9 mouse cellular contexts compared by ENCODE assay signal in the genomic region with DNA sequence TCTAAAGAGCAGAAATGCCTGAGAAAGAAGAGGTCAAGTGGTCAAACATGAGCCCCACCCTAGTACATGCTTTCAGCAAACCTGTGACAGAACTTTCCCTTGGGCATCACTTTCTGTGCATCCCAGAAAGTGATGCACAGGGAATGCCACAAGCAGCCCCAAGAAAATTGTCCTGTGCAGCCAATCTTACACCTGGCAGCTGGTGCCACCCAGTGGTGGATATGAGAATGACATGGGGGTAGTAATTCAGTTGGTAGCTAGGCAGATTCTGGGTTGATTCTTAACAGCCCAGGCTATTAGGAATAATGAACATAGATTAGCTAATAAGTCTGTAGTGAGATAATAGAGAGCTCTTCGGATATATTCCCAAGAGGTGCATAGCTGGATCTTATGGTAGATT.
DNase-seq lines count a peak whose midpoint lies in the region; ATAC-seq and TF ChIP-seq lines count a peak whose summit lies in the region.
"Had no signal": no experiment of that assay in that cellular context is flagged by ENCODE, and none has a peak within 500 bp of the region (broad histone marks: within the 10 kb centered on the region; RNA-seq: fewer than 3 reads in every experiment).

No protein-coding gene starts in this region.

- H3K36me3 ChIP-seq in hindbrain, embryonic 11.5 days (ENCODE audit: control insufficient read depth, insufficient read depth, low read length), result no peaks in the 10 kb centered on the region
- no peaks in the 10 kb centered on the region for H3K36me3 ChIP-seq in hindbrain, embryonic 12.5 days
- H3K36me3 ChIP-seq in testis, adult 2 months (ENCODE audit: control insufficient read depth, insufficient read depth, low read length), result no peaks in the 10 kb centered on the region
- H3K36me3 ChIP-seq: neural tube, embryonic 12.5 days had no signal

- H3K4me1 ChIP-seq in hindbrain, embryonic 11.5 days (replicated peaks; ENCODE audit: control insufficient read depth, insufficient read depth, low read length), result no peaks in the 10 kb centered on the region
- H3K4me1 ChIP-seq in hindbrain, embryonic 12.5 days, result no peaks in the 10 kb centered on the region
- H3K4me1 ChIP-seq in bone marrow macrophage, adult 2 months (ENCODE audit: control insufficient read depth, insufficient read depth, low read length), result peaks cover 11% of the 10 kb centered on the region
- peaks cover 7% of the 10 kb centered on the region for H3K4me1 ChIP-seq in embryonic fibroblast, embryonic 13.5 days (ENCODE audit: control insufficient read depth, insufficient read depth, low read length)
- H3K4me1 ChIP-seq in testis, adult 2 months (ENCODE audit: control insufficient read depth, insufficient read depth, low read length), result no peaks in the 10 kb centered on the region
- H3K4me1 ChIP-seq: neural tube, embryonic 12.5 days had no signal

- WGBS in hindbrain, embryonic 11.5 days, result 3% methylated on average over 1 of the region's 1 CpGs
- 13% methylated on average over 1 of the region's 1 CpGs for WGBS in hindbrain, embryonic 12.5 days

- no peak overlapping the region for H3K4me2 ChIP-seq in hindbrain, embryonic 11.5 days (replicated peaks; ENCODE audit: low read depth, low read length)
- no peak overlapping the region for H3K4me2 ChIP-seq in hindbrain, embryonic 12.5 days (replicated peaks)
- H3K4me2 ChIP-seq: neural tube, embryonic 12.5 days had no signal

- peak; percentile 74; the same call in 1 of the 2 replicates for TF ChIP-seq CTCF in bone marrow macrophage, adult 2 months (IDR thresholded peaks at IDR 0.05; ENCODE audit: low read depth, low read length)
- peak; percentile 57; the same call in 1 of the 2 replicates for TF ChIP-seq CTCF in embryonic fibroblast, embryonic 13.5 days (IDR thresholded peaks at IDR 0.05; ENCODE audit: borderline replicate concordance, insufficient read depth, low read length)
- TF ChIP-seq CTCF in left cerebral cortex, adult 2 months (IDR thresholded peaks at IDR 0.05), result peak; percentile 98
- TF ChIP-seq CTCF in testis, adult 2 months (IDR thresholded peaks at IDR 0.05; ENCODE audit: control insufficient read depth, insufficient read depth, insufficient replicate concordance, low read depth, low read length), result peak; percentile 68; the same call in 1 of the 2 replicates

- H3K27me3 ChIP-seq in hindbrain, embryonic 11.5 days (ENCODE audit: control insufficient read depth, insufficient read depth, low read length), result no peaks in the 10 kb centered on the region
- H3K27me3 ChIP-seq in hindbrain, embryonic 12.5 days, result no peaks in the 10 kb centered on the region
- no peaks in the 10 kb centered on the region for H3K27me3 ChIP-seq in testis, adult 2 months (ENCODE audit: control insufficient read depth, insufficient read depth, low read length)
- H3K27me3 ChIP-seq: neural tube, embryonic 12.5 days had no signal

- intact Hi-C loops in left cerebral cortex, adult 2 months (cut with DNase I), result loop anchor here (5.0 kb wide), 1 partner anchor 606 kb away; no protein-coding TSS in a partner anchor

- H3K9ac ChIP-seq in hindbrain, embryonic 11.5 days (ENCODE audit: low read depth, low read length), result no peak overlapping the region
- H3K9ac ChIP-seq in hindbrain, embryonic 12.5 days, result no peak overlapping the region
- H3K9ac ChIP-seq: neural tube, embryonic 12.5 days had no signal

- TF ChIP-seq POLR2A in bone marrow macrophage, adult 2 months (IDR thresholded peaks at IDR 0.05; ENCODE audit: borderline replicate concordance, low read depth, low read length), result no peak
- no peak for TF ChIP-seq POLR2A in embryonic fibroblast, embryonic 13.5 days (IDR thresholded peaks at IDR 0.05; ENCODE audit: low read depth, low read length)
- TF ChIP-seq POLR2A in testis, adult 2 months (IDR thresholded peaks at IDR 0.05; ENCODE audit: control insufficient read depth, low read depth, low read length), result no peak

- no peaks in the 10 kb centered on the region for H3K9me3 ChIP-seq in hindbrain, embryonic 11.5 days (ENCODE audit: control insufficient read depth, low read length)
- H3K9me3 ChIP-seq in hindbrain, embryonic 12.5 days (replicated peaks), result no peaks in the 10 kb centered on the region
- H3K9me3 ChIP-seq: neural tube, embryonic 12.5 days had no signal

- no peak overlapping the region for H3K4me3 ChIP-seq in hindbrain, embryonic 11.5 days (ENCODE audit: low read depth, low read length)
- no peak overlapping the region for H3K4me3 ChIP-seq in hindbrain, embryonic 12.5 days
- no peak overlapping the region for H3K4me3 ChIP-seq in bone marrow macrophage, adult 2 months (ENCODE audit: insufficient read depth, low read length)
- no peak overlapping the region for H3K4me3 ChIP-seq in embryonic fibroblast, embryonic 13.5 days (ENCODE audit: insufficient read depth, low read length)
- H3K4me3 ChIP-seq in left cerebral cortex, adult 2 months, result no peak overlapping the region
- no peak overlapping the region for H3K4me3 ChIP-seq in testis, adult 2 months (ENCODE audit: control insufficient read depth, low read depth, low read length)
- H3K4me3 ChIP-seq: neural tube, embryonic 12.5 days had no signal

- ATAC-seq in hindbrain, embryonic 11.5 days (ENCODE audit: low FRiP score), result no peak
- ATAC-seq in hindbrain, embryonic 12.5 days (ENCODE audit: low FRiP score), result no peak
- ATAC-seq in monocyte, adult 5-6 weeks (replicated peaks; ENCODE audit: insufficient number of reproducible peaks, low FRiP score, low TSS enrichment, poor library complexity, severe bottlenecking), result 0 out of 2 replicates have a peak, but pooled peaks have one; percentile 44

- DNase-seq in hindbrain, embryonic 11.5 days (ENCODE audit: low spot score), result peak; percentile 79
- peak; percentile 84 for DNase-seq in heart, postnatal 4 days
- peak; percentile 66 to 84 for DNase-seq in left cerebral cortex, adult 2 months (ENCODE audit: extremely low spot score in 1 of 2, low spot score in 2 of 2)

- H3K27ac ChIP-seq in hindbrain, embryonic 11.5 days (ENCODE audit: low read depth, low read length), result no peak overlapping the region
- H3K27ac ChIP-seq in hindbrain, embryonic 12.5 days, result no peak overlapping the region
- no peak overlapping the region for H3K27ac ChIP-seq in bone marrow macrophage, adult 2 months (ENCODE audit: insufficient read depth, low read depth, low read length)
- H3K27ac ChIP-seq in embryonic fibroblast, embryonic 13.5 days (ENCODE audit: insufficient read depth, low read length), result no peak overlapping the region
- no peak overlapping the region for H3K27ac ChIP-seq in left cerebral cortex, adult 2 months
- no peak overlapping the region for H3K27ac ChIP-seq in testis, adult 2 months (ENCODE audit: control insufficient read depth, insufficient read depth, low read depth, low read length)
- H3K27ac ChIP-seq: neural tube, embryonic 12.5 days had no signal
